ENCODE assay signal across 11 mouse cellular contexts in genomic region chr1:178351643-178352042, GRCm38 (mm10). TPM values are rescaled to one million over a fixed set of nuclear protein-coding genes. Genes with fewer than 3 reads are reported as not detected.
DNase-seq lines count a peak whose midpoint lies in the region; ATAC-seq and TF ChIP-seq lines count a peak whose summit lies in the region.
"Had no signal": no experiment of that assay in that cellular context is flagged by ENCODE, and none has a peak within 500 bp of the region (broad histone marks: within the 10 kb centered on the region; RNA-seq: fewer than 3 reads in every experiment).

No protein-coding gene starts in this region.

- no peaks in the 10 kb centered on the region for H3K9me3 ChIP-seq in hindbrain, postnatal 0 days (ENCODE audit: low read length)
- no peaks in the 10 kb centered on the region for H3K9me3 ChIP-seq in hindbrain, embryonic 13.5 days
- H3K9me3 ChIP-seq in midbrain, embryonic 14.5 days (ENCODE audit: control insufficient read depth, low read length): no peaks in the 10 kb centered on the region
- H3K9me3 ChIP-seq in midbrain, embryonic 13.5 days: no peaks in the 10 kb centered on the region
- H3K9me3 ChIP-seq in forebrain, embryonic 14.5 days (replicated peaks; ENCODE audit: control insufficient read depth, low read length): no peaks in the 10 kb centered on the region
- H3K9me3 ChIP-seq: heart, embryonic 13.5 days; megakaryocyte, embryonic 14.5 days had no signal

- H3K4me1 ChIP-seq in hindbrain, postnatal 0 days (ENCODE audit: insufficient read depth, low read length): no peaks in the 10 kb centered on the region
- no peaks in the 10 kb centered on the region for H3K4me1 ChIP-seq in hindbrain, embryonic 13.5 days (replicated peaks)
- H3K4me1 ChIP-seq in midbrain, embryonic 14.5 days (ENCODE audit: control insufficient read depth, insufficient read depth, low read length): no peaks in the 10 kb centered on the region
- H3K4me1 ChIP-seq in midbrain, embryonic 13.5 days (replicated peaks): no peaks in the 10 kb centered on the region
- H3K4me1 ChIP-seq in forebrain, embryonic 14.5 days (ENCODE audit: control insufficient read depth, insufficient read depth, low read length): no peaks in the 10 kb centered on the region
- H3K4me1 ChIP-seq: heart, embryonic 13.5 days had no signal

- no peak for ATAC-seq in hindbrain, postnatal 0 days
- no peak for ATAC-seq in hindbrain, embryonic 13.5 days (ENCODE audit: low FRiP score)
- no peak for ATAC-seq in midbrain, embryonic 14.5 days (ENCODE audit: low FRiP score, low TSS enrichment)
- no peak for ATAC-seq in midbrain, embryonic 13.5 days
- ATAC-seq in forebrain, embryonic 14.5 days: no peak

- DNase-seq in hindbrain, postnatal 0 days (ENCODE audit: low spot score): peak; percentile 15
- peak; percentile 17 for DNase-seq in midbrain, embryonic 14.5 days
- peak; percentile 51 for DNase-seq in R1 (ENCODE audit: low read depth, low spot score)
- peak; percentile 53 for DNase-seq in naive thymus-derived CD4-positive, alpha-beta T cell, adult 2 months (ENCODE audit: low read depth)
- no peak for DNase-seq in forebrain, embryonic 14.5 days (ENCODE audit: low spot score)
- no peak for DNase-seq in cerebellum, adult 11 months

- H3K4me3 ChIP-seq in hindbrain, postnatal 0 days (ENCODE audit: low read length): no peak overlapping the region
- no peak overlapping the region for H3K4me3 ChIP-seq in hindbrain, embryonic 13.5 days
- H3K4me3 ChIP-seq in midbrain, embryonic 14.5 days (replicated peaks; ENCODE audit: low read depth, low read length): no peak overlapping the region
- no peak overlapping the region for H3K4me3 ChIP-seq in midbrain, embryonic 13.5 days (replicated peaks)
- no peak overlapping the region for H3K4me3 ChIP-seq in forebrain, embryonic 14.5 days (ENCODE audit: low read depth, low read length)
- H3K4me3 ChIP-seq: heart, embryonic 13.5 days; megakaryocyte, embryonic 14.5 days had no signal

- no peaks in the 10 kb centered on the region for H3K27me3 ChIP-seq in hindbrain, postnatal 0 days (ENCODE audit: insufficient read depth, low read length)
- no peaks in the 10 kb centered on the region for H3K27me3 ChIP-seq in hindbrain, embryonic 13.5 days
- H3K27me3 ChIP-seq in midbrain, embryonic 14.5 days (ENCODE audit: control insufficient read depth, insufficient read depth, low read length): no peaks in the 10 kb centered on the region
- H3K27me3 ChIP-seq in midbrain, embryonic 13.5 days: no peaks in the 10 kb centered on the region
- H3K27me3 ChIP-seq in forebrain, embryonic 14.5 days (replicated peaks; ENCODE audit: control insufficient read depth, insufficient read depth, low read length): no peaks in the 10 kb centered on the region
- H3K27me3 ChIP-seq: heart, embryonic 13.5 days had no signal

- no peak overlapping the region for H3K4me2 ChIP-seq in hindbrain, postnatal 0 days (ENCODE audit: low read depth, low read length)
- H3K4me2 ChIP-seq in hindbrain, embryonic 13.5 days: no peak overlapping the region
- no peak overlapping the region for H3K4me2 ChIP-seq in midbrain, embryonic 14.5 days (ENCODE audit: low read length)
- no peak overlapping the region for H3K4me2 ChIP-seq in midbrain, embryonic 13.5 days (replicated peaks)
- H3K4me2 ChIP-seq in forebrain, embryonic 14.5 days (ENCODE audit: low read length): no peak overlapping the region
- H3K4me2 ChIP-seq: heart, embryonic 13.5 days; hindbrain, embryonic 14.5 days had no signal

- TF ChIP-seq CTCF in hindbrain, postnatal 0 days (IDR thresholded peaks at IDR 0.05; ENCODE audit: low read depth): peak; percentile 43; the same call in 1 of the 2 replicates

- no peaks in the 10 kb centered on the region for H3K36me3 ChIP-seq in hindbrain, postnatal 0 days (ENCODE audit: insufficient read depth, low read length)
- no peaks in the 10 kb centered on the region for H3K36me3 ChIP-seq in hindbrain, embryonic 13.5 days
- no peaks in the 10 kb centered on the region for H3K36me3 ChIP-seq in midbrain, embryonic 14.5 days (ENCODE audit: control insufficient read depth, insufficient read depth, low read length)
- H3K36me3 ChIP-seq in midbrain, embryonic 13.5 days: no peaks in the 10 kb centered on the region
- H3K36me3 ChIP-seq in forebrain, embryonic 14.5 days (ENCODE audit: control insufficient read depth, insufficient read depth, low read length): no peaks in the 10 kb centered on the region
- H3K36me3 ChIP-seq: heart, embryonic 13.5 days had no signal

- no peak overlapping the region for H3K9ac ChIP-seq in hindbrain, postnatal 0 days (replicated peaks; ENCODE audit: low read length)
- no peak overlapping the region for H3K9ac ChIP-seq in hindbrain, embryonic 13.5 days
- no peak overlapping the region for H3K9ac ChIP-seq in midbrain, embryonic 14.5 days (replicated peaks; ENCODE audit: low read length)
- H3K9ac ChIP-seq in midbrain, embryonic 13.5 days (replicated peaks): no peak overlapping the region
- H3K9ac ChIP-seq in forebrain, embryonic 14.5 days (ENCODE audit: low read length): no peak overlapping the region
- H3K9ac ChIP-seq: heart, embryonic 13.5 days; hindbrain, embryonic 14.5 days had no signal

- H3K27ac ChIP-seq in hindbrain, postnatal 0 days: no peak overlapping the region
- no peak overlapping the region for H3K27ac ChIP-seq in hindbrain, embryonic 13.5 days
- H3K27ac ChIP-seq in midbrain, embryonic 14.5 days (replicated peaks; ENCODE audit: low read depth, low read length): no peak overlapping the region
- no peak overlapping the region for H3K27ac ChIP-seq in midbrain, embryonic 13.5 days
- no peak overlapping the region for H3K27ac ChIP-seq in forebrain, embryonic 14.5 days (ENCODE audit: low read depth, low read length)
- H3K27ac ChIP-seq: heart, embryonic 13.5 days; hindbrain, embryonic 14.5 days had no signal

RNA-seq across cellular contexts. Expression of gene Hnrnpu, which starts 14.0 kb away (rescaled TPM):
- total RNA-seq in hindbrain, postnatal 0 days (2014; rRNA removed): 113 and 133 TPM in 2 replicates
- 185 and 192 TPM in 2 replicates for polyA plus RNA-seq in hindbrain, postnatal 0 days (2015; fragmentation: Nextera tagmentation; extraction: Ambion mirVana)
- 258 and 293 TPM in 2 replicates for polyA plus RNA-seq in hindbrain, embryonic 13.5 days (2015; fragmentation: Nextera tagmentation; extraction: Ambion mirVana)
- polyA plus RNA-seq in midbrain, embryonic 14.5 days (2014; fragmentation: Nextera tagmentation; extraction: Ambion mirVana): 243 and 369 TPM in 2 replicates
- polyA plus RNA-seq in midbrain, embryonic 13.5 days (2015; fragmentation: Nextera tagmentation; extraction: Ambion mirVana): 293 and 372 TPM in 2 replicates
- 284 and 334 TPM in 2 replicates for polyA plus RNA-seq in forebrain, embryonic 14.5 days (2014; fragmentation: Nextera tagmentation; extraction: Ambion mirVana)

RNA-seq across cellular contexts. Expression of gene Cox20, which starts 32.7 kb away (rescaled TPM):
- total RNA-seq in hindbrain, postnatal 0 days (2014; rRNA removed): 24.4 and 30.1 TPM in 2 replicates
- polyA plus RNA-seq in hindbrain, postnatal 0 days (2015; fragmentation: Nextera tagmentation; extraction: Ambion mirVana): 102 and 117 TPM in 2 replicates
- polyA plus RNA-seq in hindbrain, embryonic 13.5 days (2015; fragmentation: Nextera tagmentation; extraction: Ambion mirVana): 146 and 152 TPM in 2 replicates
- 124 and 139 TPM in 2 replicates for polyA plus RNA-seq in midbrain, embryonic 14.5 days (2014; fragmentation: Nextera tagmentation; extraction: Ambion mirVana)
- polyA plus RNA-seq in midbrain, embryonic 13.5 days (2015; fragmentation: Nextera tagmentation; extraction: Ambion mirVana): 160 and 172 TPM in 2 replicates
- polyA plus RNA-seq in forebrain, embryonic 14.5 days (2014; fragmentation: Nextera tagmentation; extraction: Ambion mirVana): 150 and 167 TPM in 2 replicates

RNA-seq across cellular contexts. Expression of gene Efcab2, which starts 54.2 kb away (rescaled TPM):
- 2.5 and 2.9 TPM in 2 replicates for total RNA-seq in hindbrain, postnatal 0 days (2014; rRNA removed)
- polyA plus RNA-seq in hindbrain, postnatal 0 days (2015; fragmentation: Nextera tagmentation; extraction: Ambion mirVana): 12.7 and 14.0 TPM in 2 replicates
- polyA plus RNA-seq in hindbrain, embryonic 13.5 days (2015; fragmentation: Nextera tagmentation; extraction: Ambion mirVana): 9.7 and 12.6 TPM in 2 replicates
- 4.9 and 7.7 TPM in 2 replicates for polyA plus RNA-seq in midbrain, embryonic 14.5 days (2014; fragmentation: Nextera tagmentation; extraction: Ambion mirVana)
- polyA plus RNA-seq in midbrain, embryonic 13.5 days (2015; fragmentation: Nextera tagmentation; extraction: Ambion mirVana): 8.8 and 9.0 TPM in 2 replicates
- 5.9 and 7.6 TPM in 2 replicates for polyA plus RNA-seq in forebrain, embryonic 14.5 days (2014; fragmentation: Nextera tagmentation; extraction: Ambion mirVana)

Comparison
In these comparisons a context has a peak if more than half of its experiments do, and no peak if none do; other contexts are left out.
1. DNase-seq: peak in hindbrain, postnatal 0 days (single experiment), midbrain, embryonic 14.5 days (single experiment), R1 (single experiment) and naive thymus-derived CD4-positive, alpha-beta T cell, adult 2 months (single experiment); none in forebrain, embryonic 14.5 days (single experiment) and cerebellum, adult 11 months (single experiment).